Mouse (Mus musculus) intestine, postnatal 0 days (tissue): ENCODE results near the gene Irgq. TPM values are rescaled to one million over a fixed set of nuclear protein-coding genes. Genes with fewer than 3 reads are reported as not detected.

Experiments
- ATAC-seq: fragments of 200-750 bp; cut with Nextera tagmentation; 2 replicates; pipeline ENCODE4 v1.8.0; 2017; ENCODE audit warnings: mild to moderate bottlenecking, moderate TSS enrichment, moderate library complexity
- H3K27ac ChIP-seq: fragments of 300-500 bp; sonication (generic); 2 replicates; pipeline ENCODE4 v1.5.1; 2014; ENCODE audit warnings: mild to moderate bottlenecking, low read depth, low read length, moderate library complexity
- H3K27me3 ChIP-seq: fragments of 300-500 bp; sonication (generic); replicated peaks from 2 replicates; pipeline ENCODE4 v1.6.1; 2014; ENCODE audit warnings: low read length, mixed read lengths; ENCODE audit not compliant: control insufficient read depth, insufficient read depth
- H3K36me3 ChIP-seq: fragments of 300-500 bp; sonication (generic); 2 replicates; pipeline ENCODE4 v1.6.1; 2014; ENCODE audit warnings: mild to moderate bottlenecking, moderate library complexity; ENCODE audit not compliant: control insufficient read depth, insufficient read depth
- H3K4me1 ChIP-seq: fragments of 300-500 bp; sonication (generic); replicated peaks from 2 replicates; pipeline ENCODE4 v1.6.1; 2014; ENCODE audit warnings: antibody characterized with exemption, low read length, mixed read lengths; ENCODE audit not compliant: control insufficient read depth, insufficient read depth
- H3K4me2 ChIP-seq: fragments of 300-500 bp; sonication (generic); replicated peaks from 2 replicates; pipeline ENCODE4 v1.6.1; 2014; ENCODE audit warnings: low read depth, mild to moderate bottlenecking, moderate library complexity
- H3K4me3 ChIP-seq: fragments of 300-500 bp; sonication (generic); 2 replicates; pipeline ENCODE4 v1.5.1; 2014; ENCODE audit warnings: low read depth, low read length
- H3K9ac ChIP-seq: fragments of 300-500 bp; sonication (generic); 2 replicates; pipeline ENCODE4 v1.6.1; 2014; ENCODE audit warnings: mild to moderate bottlenecking, low read depth, low read length
- H3K9me3 ChIP-seq: fragments of 300-500 bp; sonication (generic); 2 replicates; pipeline ENCODE4 v1.6.1; 2016; ENCODE audit warnings: mixed run types; ENCODE audit not compliant: control insufficient read depth
- CTCF ChIP-seq: sonication (generic); IDR thresholded peaks from 2 replicates; pipeline ENCODE4 v1.5.1; 2016; ENCODE audit warnings: low read depth, mild to moderate bottlenecking, control low read depth, antibody characterized with exemption, moderate library complexity
- WGBS: fragments of 180-500 bp; shearing (Covaris S2); extraction: QIAGEN DNeasy Blood & Tissue Kit; methylation state at CpG from one replicate; pipeline ENCODE4 v1.1.7; 2014; 5-methylcytosine and 5-hydroxymethylcytosine counted together
- polyA plus RNA-seq: library from polyadenylated mRNA; unstranded; fragments of >200 nt; fragmentation: Nextera tagmentation; extraction: Ambion mirVana; gene quantifications from 2 replicates; pipeline ENCODE4 v1.2.1, GENCODE M21; 2015

Irgq gene
- polyA plus RNA-seq, 1 experiment from 2014 or later = 3.4 TPM

- TF ChIP-seq CTCF = no peak
- H3K9ac ChIP-seq = no peak overlapping the region
- WGBS = 74% methylated on average over 4 of the region's 4 CpGs
Observed at GRCm38 (mm10) chr7:24537081-24537480, 6.6 kb downstream of the Irgq start.

GRCm38 (mm10) chr7:24537591-24537990, 7.1 kb downstream of the Irgq start:
- no peak overlapping the region for H3K9ac ChIP-seq
- peaks cover 29% of the 10 kb centered on the region for H3K36me3 ChIP-seq
- no peak for TF ChIP-seq CTCF
- H3K4me3 ChIP-seq = no peak overlapping the region
- no peak overlapping the region for H3K4me2 ChIP-seq
- 77% methylated on average over 5 of the region's 5 CpGs for WGBS
- ATAC-seq = no peak
- H3K9me3 ChIP-seq = no peaks in the 10 kb centered on the region
- no peak overlapping the region for H3K27ac ChIP-seq
- H3K4me1 ChIP-seq = no peaks in the 10 kb centered on the region
- H3K27me3 ChIP-seq = no peaks in the 10 kb centered on the region

More at GRCm38 (mm10) chr7:24537081-24537480, 6.6 kb downstream of the Irgq start:
- no peaks in the 10 kb centered on the region for H3K4me1 ChIP-seq
- H3K36me3 ChIP-seq = peaks cover 29% of the 10 kb centered on the region
- H3K27me3 ChIP-seq = no peaks in the 10 kb centered on the region
- H3K4me2 ChIP-seq = no peak overlapping the region
- no peaks in the 10 kb centered on the region for H3K9me3 ChIP-seq
- no peak for ATAC-seq
- no peak overlapping the region for H3K4me3 ChIP-seq
- no peak overlapping the region for H3K27ac ChIP-seq

- no peaks in the 10 kb centered on the region for H3K4me1 ChIP-seq
- no peaks in the 10 kb centered on the region for H3K27me3 ChIP-seq
- WGBS = 42% methylated on average over 5 of the region's 5 CpGs
- no peaks in the 10 kb centered on the region for H3K9me3 ChIP-seq
- H3K36me3 ChIP-seq = peaks cover 26% of the 10 kb centered on the region
- H3K4me2 ChIP-seq = no peak overlapping the region
- H3K27ac ChIP-seq = no peak overlapping the region
- 0 out of 2 replicates have a peak, but pooled peaks have one; percentile 19 for TF ChIP-seq CTCF
- ATAC-seq = no peak
- no peak overlapping the region for H3K9ac ChIP-seq
- no peak overlapping the region for H3K4me3 ChIP-seq
Observed at GRCm38 (mm10) chr7:24538154-24538553, 7.7 kb downstream of the Irgq start.

DNA sequence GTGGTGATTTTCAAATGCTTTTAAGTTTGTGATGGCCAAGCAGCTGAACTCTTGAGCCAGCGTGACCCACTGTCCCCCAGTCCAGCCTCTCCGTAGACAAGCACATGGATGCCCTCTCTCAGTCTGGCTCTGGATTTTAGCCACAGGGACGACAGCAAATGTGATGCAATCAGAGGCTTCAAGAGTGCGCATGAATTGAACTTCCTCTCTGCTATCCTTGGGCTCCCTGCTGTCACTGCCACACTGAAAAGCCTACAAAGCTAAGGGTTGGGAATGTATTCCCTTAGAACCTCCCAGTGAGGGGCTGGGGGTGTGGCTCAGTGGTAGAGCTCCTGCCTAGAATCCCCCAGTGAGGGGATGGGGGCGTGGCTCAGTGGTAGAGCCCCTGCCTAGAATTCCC, 8.2 kb downstream of the Irgq start:
- Histone ChIP-seq H3K4me3 (no peak overlapping the region), H3K27ac (no peak overlapping the region), H3K36me3 (peaks cover 20% of the 10 kb centered on the region; the same call in 1 of the 2 replicates), H3K9ac (no peak overlapping the region), H3K9me3 (no peaks in the 10 kb centered on the region), H3K4me2 (no peak overlapping the region), H3K4me1 (no peaks in the 10 kb centered on the region), H3K27me3 (no peaks in the 10 kb centered on the region)
- 71% methylated on average over 5 of the region's 5 CpGs for WGBS
- ATAC-seq = no peak
- TF ChIP-seq CTCF = no peak

DNA sequence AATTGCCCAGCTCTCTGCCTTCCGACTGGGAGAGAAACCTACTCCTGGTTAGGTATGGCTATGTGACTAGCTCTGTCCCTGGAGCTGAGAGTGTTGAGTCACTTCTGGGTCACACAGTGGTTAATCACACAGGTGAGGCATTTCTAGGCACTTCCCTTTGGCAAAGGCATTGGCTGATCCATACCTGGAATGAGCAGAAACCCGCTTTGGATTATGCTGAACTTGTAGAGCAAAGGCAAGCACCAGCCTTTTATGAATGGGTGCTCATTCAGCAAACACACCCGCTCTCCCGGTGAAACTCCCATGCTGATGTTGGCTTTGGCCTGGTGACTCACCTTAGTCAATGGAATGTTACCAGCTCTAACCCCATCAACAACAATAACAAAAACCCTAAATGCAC, 9.2 kb downstream of the Irgq start:
- TF ChIP-seq CTCF = no peak
- no peak for ATAC-seq

DNA sequence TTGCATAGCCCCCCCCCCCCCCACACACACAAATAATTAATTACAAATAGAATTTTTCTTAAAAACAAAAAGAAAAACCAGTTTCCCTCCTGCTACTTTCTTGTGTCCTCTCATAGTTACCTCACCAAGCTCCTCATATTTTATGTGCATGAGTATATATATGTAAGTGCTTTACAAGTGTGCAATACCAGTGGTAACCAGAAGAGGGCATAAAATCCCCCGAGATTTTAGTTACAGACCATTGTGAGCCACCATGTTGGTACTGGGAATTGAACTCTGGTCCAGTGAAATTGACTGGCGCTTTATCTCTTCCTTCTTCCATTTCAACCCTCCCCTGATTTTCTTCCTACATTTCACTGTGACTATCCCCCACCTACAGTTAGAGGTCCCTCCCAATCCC, 14.0 kb downstream of the Irgq start:
- ATAC-seq = no peak
- H3K36me3 ChIP-seq = no peaks in the 10 kb centered on the region
- no peaks in the 10 kb centered on the region for H3K9me3 ChIP-seq
- H3K27me3 ChIP-seq = no peaks in the 10 kb centered on the region
- WGBS = 89% methylated on average over 2 of the region's 2 CpGs
- no peak overlapping the region for H3K4me2 ChIP-seq
- H3K4me3 ChIP-seq = no peak overlapping the region
- TF ChIP-seq CTCF = peak; percentile 36
- H3K4me1 ChIP-seq = 0 out of 2 replicates have a peak, but pooled peaks cover 3% of the 10 kb centered on the region
- H3K27ac ChIP-seq = no peak overlapping the region
- H3K9ac ChIP-seq = no peak overlapping the region

More for the DNA sequence above, 9.2 kb downstream of the Irgq start:
- WGBS = 89% methylated on average over 4 of the region's 4 CpGs
- H3K4me1 ChIP-seq = no peaks in the 10 kb centered on the region
- no peak overlapping the region for H3K4me3 ChIP-seq
- H3K9ac ChIP-seq = no peak overlapping the region
- H3K27me3 ChIP-seq = no peaks in the 10 kb centered on the region
- no peak overlapping the region for H3K4me2 ChIP-seq
- H3K36me3 ChIP-seq = peaks cover 11% of the 10 kb centered on the region; the same call in 1 of the 2 replicates
- H3K27ac ChIP-seq = no peak overlapping the region
- no peaks in the 10 kb centered on the region for H3K9me3 ChIP-seq
